Mouse (Mus musculus): ENCODE data around the gene Hbb-bs. TPM values are rescaled to one million over a fixed set of nuclear protein-coding genes. Genes with fewer than 3 reads are reported as not detected.
"Not testable (repeated sequence)": the region's sequence is repeated elsewhere in the genome, so short reads cannot be mapped to it uniquely, and the experiment has no call there.

The Hbb-bs gene
- polyA plus RNA-seq, 1 experiment from 2014 or later: 173 TPM

GRCm38 (mm10) chr7:103840268-103840667 lies 12.4 kb upstream of the Hbb-bs start, which contains the start of gene Hbb-bh2:
Hbb-bh2 (minus strand) TSS chr7:103840520.
- Histone ChIP-seq H3K36me3 (no peaks in the 10 kb centered on the region), H3K4me3 (no peak within 1 kb of the TSS), H3K4me1 (no peaks in the 10 kb centered on the region), H3K9me3 (no peaks in the 10 kb centered on the region), H3K27ac (no peak within 1 kb of the TSS), H3K27me3 (ENCODE audit: insufficient read depth, poor library complexity, severe bottlenecking) (no peaks in the 10 kb centered on the region)
- peak; percentile 82 for DNase-seq (ENCODE audit: low spot score)
- 61% methylated on average over 3 of the region's 3 CpGs for WGBS

- H3K9me3 ChIP-seq; H3K27ac ChIP-seq; H3K36me3 ChIP-seq; H3K4me1 ChIP-seq; H3K27me3 ChIP-seq (ENCODE audit: insufficient read depth, poor library complexity, severe bottlenecking); H3K4me3 ChIP-seq; DNase-seq (ENCODE audit: low spot score): not testable (repeated sequence)
- no CpG with 5 or more reads among the region's 2 CpGs for WGBS
These were observed 757 bp downstream of the Hbb-bs start for GRCm38 (mm10) chr7:103827139-103827538.

GRCm38 (mm10) chr7:103826255-103826887 lies 1.5 kb downstream of the Hbb-bs start:
- DNase-seq (ENCODE audit: low spot score): no peak
- 63% methylated on average over 3 of the region's 3 CpGs for WGBS
- Histone ChIP-seq H3K27me3 (ENCODE audit: insufficient read depth, poor library complexity, severe bottlenecking) (no peaks in the 10 kb centered on the region), H3K4me3 (no peak overlapping the region), H3K36me3 (no peaks in the 10 kb centered on the region), H3K27ac (no peak overlapping the region), H3K9me3 (no peaks in the 10 kb centered on the region), H3K4me1 (no peaks in the 10 kb centered on the region)

GRCm38 (mm10) chr7:103825536-103826254 lies 2.2 kb downstream of the Hbb-bs start:
- Histone ChIP-seq H3K27ac (no peak overlapping the region), H3K4me3 (no peak overlapping the region), H3K36me3 (no peaks in the 10 kb centered on the region), H3K4me1 (no peaks in the 10 kb centered on the region), H3K27me3 (ENCODE audit: insufficient read depth, poor library complexity, severe bottlenecking) (no peaks in the 10 kb centered on the region), H3K9me3 (no peaks in the 10 kb centered on the region)
- 81% methylated on average over 3 of the region's 3 CpGs for WGBS
- no peak for DNase-seq (ENCODE audit: low spot score)

GRCm38 (mm10) chr7:103824597-103824996 lies 3.3 kb downstream of the Hbb-bs start:
- H3K27ac ChIP-seq: no peak overlapping the region

GRCm38 (mm10) chr7:103815085-103815484 lies 12.8 kb downstream of the Hbb-bs start:
- not testable (repeated sequence) for H3K9me3 ChIP-seq; DNase-seq (ENCODE audit: low spot score); H3K4me1 ChIP-seq; H3K27ac ChIP-seq; H3K27me3 ChIP-seq (ENCODE audit: insufficient read depth, poor library complexity, severe bottlenecking); H3K36me3 ChIP-seq; H3K4me3 ChIP-seq
- 100% methylated on average over 1 of the region's 2 CpGs for WGBS

More at GRCm38 (mm10) chr7:103824597-103824996, 3.3 kb downstream of the Hbb-bs start:
- DNase-seq (ENCODE audit: low spot score): no peak
- H3K4me3 ChIP-seq: no peak overlapping the region
- H3K27me3 ChIP-seq (ENCODE audit: insufficient read depth, poor library complexity, severe bottlenecking): no peaks in the 10 kb centered on the region
- H3K9me3 ChIP-seq: no peaks in the 10 kb centered on the region
- no peaks in the 10 kb centered on the region for H3K4me1 ChIP-seq
- 80% methylated on average over 2 of the region's 2 CpGs for WGBS
- H3K36me3 ChIP-seq: no peaks in the 10 kb centered on the region

- peak; percentile 78 for DNase-seq (ENCODE audit: low spot score)
- H3K27me3 ChIP-seq (ENCODE audit: insufficient read depth, poor library complexity, severe bottlenecking): no peaks in the 10 kb centered on the region
- H3K27ac ChIP-seq: no peak within 1 kb of the TSS
- H3K9me3 ChIP-seq: no peaks in the 10 kb centered on the region
- H3K36me3 ChIP-seq: no peaks in the 10 kb centered on the region
- H3K4me3 ChIP-seq: no peak within 1 kb of the TSS
- H3K4me1 ChIP-seq: no peaks in the 10 kb centered on the region
- 87% methylated on average over 3 of the region's 3 CpGs for WGBS
These were observed 14.1 kb downstream of the Hbb-bs start, which contains the start of gene Hbb-bt for GRCm38 (mm10) chr7:103813766-103814165. Hbb-bt (minus strand) TSS chr7:103813996.

GRCm38 (mm10) chr7:103813152-103813551 lies 14.7 kb downstream of the Hbb-bs start:
- not testable (repeated sequence) for H3K4me3 ChIP-seq; H3K9me3 ChIP-seq; H3K27ac ChIP-seq; DNase-seq (ENCODE audit: low spot score); H3K4me1 ChIP-seq; H3K36me3 ChIP-seq; H3K27me3 ChIP-seq (ENCODE audit: insufficient read depth, poor library complexity, severe bottlenecking)
- no CpG with 5 or more reads among the region's 3 CpGs for WGBS

GRCm38 (mm10) chr7:103812174-103812573 lies 15.7 kb downstream of the Hbb-bs start:
- Histone ChIP-seq H3K4me1 (no peaks in the 10 kb centered on the region), H3K4me3 (no peak overlapping the region), H3K36me3 (no peaks in the 10 kb centered on the region), H3K27ac (no peak overlapping the region), H3K27me3 (ENCODE audit: insufficient read depth, poor library complexity, severe bottlenecking) (no peaks in the 10 kb centered on the region), H3K9me3 (no peaks in the 10 kb centered on the region)
- 47% methylated on average over 1 of the region's 1 CpGs for WGBS
- no peak for DNase-seq (ENCODE audit: low spot score)

GRCm38 (mm10) chr7:103811223-103811845 lies 16.6 kb downstream of the Hbb-bs start:
- Histone ChIP-seq H3K9me3 (no peaks in the 10 kb centered on the region), H3K27ac (no peak overlapping the region; the same call in 1 of the 2 replicates), H3K36me3 (no peaks in the 10 kb centered on the region), H3K4me3 (no peak overlapping the region), H3K27me3 (ENCODE audit: insufficient read depth, poor library complexity, severe bottlenecking) (no peaks in the 10 kb centered on the region), H3K4me1 (no peaks in the 10 kb centered on the region)
- 57% methylated on average over 1 of the region's 1 CpGs for WGBS
- no peak for DNase-seq (ENCODE audit: low spot score)

- no peaks in the 10 kb centered on the region for H3K36me3 ChIP-seq
- no peak overlapping the region for H3K4me3 ChIP-seq
- no peak for DNase-seq (ENCODE audit: low spot score)
- no peaks in the 10 kb centered on the region for H3K27me3 ChIP-seq (ENCODE audit: insufficient read depth, poor library complexity, severe bottlenecking)
- H3K9me3 ChIP-seq: no peaks in the 10 kb centered on the region
- no peaks in the 10 kb centered on the region for H3K4me1 ChIP-seq
- WGBS: 67% methylated on average over 3 of the region's 3 CpGs
- H3K27ac ChIP-seq: no peak overlapping the region; the same call in 1 of the 2 replicates
These were observed 17.1 kb downstream of the Hbb-bs start for GRCm38 (mm10) chr7:103810746-103811145.

- Histone ChIP-seq H3K4me3 (no peak overlapping the region), H3K27ac (peak overlapping the region; percentile 36; the same call in 1 of the 2 replicates), H3K27me3 (ENCODE audit: insufficient read depth, poor library complexity, severe bottlenecking) (no peaks in the 10 kb centered on the region), H3K4me1 (no peaks in the 10 kb centered on the region), H3K36me3 (no peaks in the 10 kb centered on the region), H3K9me3 (no peaks in the 10 kb centered on the region)
- WGBS: 81% methylated on average over 1 of the region's 1 CpGs
- DNase-seq (ENCODE audit: low spot score): no peak
These were observed 17.6 kb downstream of the Hbb-bs start for GRCm38 (mm10) chr7:103810296-103810695.

GRCm38 (mm10) chr7:103809801-103810155 lies 18.1 kb downstream of the Hbb-bs start:
- 45% methylated on average over 1 of the region's 1 CpGs for WGBS
- Histone ChIP-seq H3K4me1 (no peaks in the 10 kb centered on the region), H3K27ac (peak overlapping the region; percentile 36; the same call in 1 of the 2 replicates), H3K27me3 (ENCODE audit: insufficient read depth, poor library complexity, severe bottlenecking) (no peaks in the 10 kb centered on the region), H3K36me3 (no peaks in the 10 kb centered on the region), H3K4me3 (no peak overlapping the region), H3K9me3 (no peaks in the 10 kb centered on the region)
- DNase-seq (ENCODE audit: low spot score): no peak

Measured in heart, embryonic 10.5 days (tissue).